Mouse (Mus musculus): ENCODE measurements around the gene Kremen2. TPM values are rescaled to one million over a fixed set of nuclear protein-coding genes. Genes with fewer than 3 reads are reported as not detected.

The Kremen2 gene
- 0.05 TPM for polyA plus RNA-seq (2012; fragmentation: generic; extraction: Trizol)
- long read RNA-seq, experiment 1: 0 reads
- long read RNA-seq, experiment 2: 0 reads

DNA sequence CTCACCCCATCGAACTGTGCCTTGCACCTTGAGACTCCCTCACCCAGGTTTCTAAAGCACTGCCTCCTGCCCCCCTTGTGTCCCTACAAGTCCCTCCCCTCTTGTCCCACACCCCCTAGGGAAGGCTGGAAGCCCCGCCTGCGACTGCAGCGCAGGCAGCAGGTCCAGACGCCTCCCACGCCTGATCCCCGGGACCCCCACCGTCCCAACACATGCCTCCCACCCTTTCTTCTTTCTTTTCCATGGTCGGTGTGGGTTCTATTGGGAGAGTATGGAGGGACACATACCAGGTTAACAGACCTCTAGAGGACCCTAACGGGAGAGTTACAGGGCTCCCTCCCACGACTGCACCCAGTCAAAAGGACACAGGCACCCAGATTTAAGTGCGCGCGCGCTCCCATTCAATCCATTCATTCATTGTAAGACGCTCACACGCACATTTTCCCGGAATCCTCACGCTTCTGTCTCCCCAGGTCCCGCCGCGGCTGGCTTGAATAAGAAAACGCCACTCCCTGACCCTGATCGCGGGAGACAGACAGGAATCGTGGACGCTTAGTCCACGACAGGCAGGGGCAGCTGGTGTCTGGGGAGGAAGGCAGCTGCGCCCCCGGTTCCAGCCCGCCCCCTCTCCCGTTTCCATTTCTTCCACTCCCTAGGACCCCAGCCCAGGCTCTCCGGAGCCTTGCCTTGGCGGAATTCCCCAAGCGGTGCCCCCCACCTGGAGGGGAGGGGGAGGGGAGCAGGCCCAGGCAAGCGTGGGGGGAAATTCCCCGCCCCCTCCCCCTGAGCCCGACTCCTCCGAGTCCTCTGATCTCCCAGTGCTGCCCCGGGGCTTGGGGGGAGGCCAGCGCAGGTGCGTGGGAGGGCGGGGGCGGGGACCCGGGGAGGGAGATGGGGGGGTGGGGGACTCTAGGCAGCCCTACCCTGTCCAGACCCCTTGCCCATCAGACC is at the start of gene Kremen2:
Gene Kremen2 (minus strand): TSS at position 533 of the 951 bp plus-strand sequence.
- Histone ChIP-seq H3K79me3 (ENCODE audit: low read depth) (no peaks in the 10 kb centered on the region), H3ac (ENCODE audit: control insufficient read depth, insufficient read length, low read depth) (no peak within 1 kb of the TSS), H3K36me3 (ENCODE audit: control insufficient read depth, insufficient read depth) (no peaks in the 10 kb centered on the region), H3K4me3 (ENCODE audit: insufficient read depth, poor library complexity, severe bottlenecking) (no peak within 1 kb of the TSS), H3K27me3 (ENCODE audit: control insufficient read depth, insufficient read depth, insufficient read length) (peaks cover 36% of the 10 kb centered on the region), H3K79me2 (ENCODE audit: control insufficient read depth, insufficient read depth) (no peaks in the 10 kb centered on the region)
- no peak for TF ChIP-seq MYOG (IDR thresholded peaks at IDR 0.05; ENCODE audit: control insufficient read depth, extremely low read depth, insufficient read length)

GRCm38 (mm10) chr17:23795323-23795722 is 49.7 kb upstream of the Kremen2 start:
- no peak overlapping the region for H3K4me3 ChIP-seq (ENCODE audit: insufficient read depth, poor library complexity, severe bottlenecking)
- no peaks in the 10 kb centered on the region for H3K79me3 ChIP-seq (ENCODE audit: low read depth)
- H3K27me3 ChIP-seq (ENCODE audit: control insufficient read depth, insufficient read depth, insufficient read length): no peaks in the 10 kb centered on the region
- H3ac ChIP-seq (ENCODE audit: control insufficient read depth, insufficient read length, low read depth): no peak overlapping the region
- no peaks in the 10 kb centered on the region for H3K79me2 ChIP-seq (ENCODE audit: control insufficient read depth, insufficient read depth)
- TF ChIP-seq CEBPB (IDR thresholded peaks at IDR 0.05; ENCODE audit: low read depth) (no peak), FOSL1 (IDR thresholded peaks at IDR 0.05; ENCODE audit: insufficient read depth, low read length, poor library complexity, severe bottlenecking) (no peak), MYOG (IDR thresholded peaks at IDR 0.05; ENCODE audit: control insufficient read depth, extremely low read depth, insufficient read length) (no peak), CTCF (IDR thresholded peaks at IDR 0.05; ENCODE audit: control insufficient read depth, insufficient read depth, insufficient read length) (no peak)
- no peaks in the 10 kb centered on the region for H3K36me3 ChIP-seq (ENCODE audit: control insufficient read depth, insufficient read depth)

GRCm38 (mm10) chr17:23791079-23791357 is 45.4 kb upstream of the Kremen2 start:
- TF ChIP-seq CTCF (IDR thresholded peaks at IDR 0.05; ENCODE audit: control insufficient read depth, insufficient read depth, insufficient read length) (no peak), CEBPB (IDR thresholded peaks at IDR 0.05; ENCODE audit: low read depth) (no peak), USF1 (IDR thresholded peaks at IDR 0.05; ENCODE audit: low read depth) (no peak)
- Histone ChIP-seq H3K36me3 (ENCODE audit: control insufficient read depth, insufficient read depth) (no peaks in the 10 kb centered on the region), H3K27me3 (ENCODE audit: control insufficient read depth, insufficient read depth, insufficient read length) (no peaks in the 10 kb centered on the region), H3K4me3 (ENCODE audit: insufficient read depth, poor library complexity, severe bottlenecking) (no peak overlapping the region), H3K79me3 (ENCODE audit: low read depth) (no peaks in the 10 kb centered on the region), H3ac (ENCODE audit: control insufficient read depth, insufficient read length, low read depth) (no peak overlapping the region), H3K79me2 (ENCODE audit: control insufficient read depth, insufficient read depth) (no peaks in the 10 kb centered on the region)

DNA sequence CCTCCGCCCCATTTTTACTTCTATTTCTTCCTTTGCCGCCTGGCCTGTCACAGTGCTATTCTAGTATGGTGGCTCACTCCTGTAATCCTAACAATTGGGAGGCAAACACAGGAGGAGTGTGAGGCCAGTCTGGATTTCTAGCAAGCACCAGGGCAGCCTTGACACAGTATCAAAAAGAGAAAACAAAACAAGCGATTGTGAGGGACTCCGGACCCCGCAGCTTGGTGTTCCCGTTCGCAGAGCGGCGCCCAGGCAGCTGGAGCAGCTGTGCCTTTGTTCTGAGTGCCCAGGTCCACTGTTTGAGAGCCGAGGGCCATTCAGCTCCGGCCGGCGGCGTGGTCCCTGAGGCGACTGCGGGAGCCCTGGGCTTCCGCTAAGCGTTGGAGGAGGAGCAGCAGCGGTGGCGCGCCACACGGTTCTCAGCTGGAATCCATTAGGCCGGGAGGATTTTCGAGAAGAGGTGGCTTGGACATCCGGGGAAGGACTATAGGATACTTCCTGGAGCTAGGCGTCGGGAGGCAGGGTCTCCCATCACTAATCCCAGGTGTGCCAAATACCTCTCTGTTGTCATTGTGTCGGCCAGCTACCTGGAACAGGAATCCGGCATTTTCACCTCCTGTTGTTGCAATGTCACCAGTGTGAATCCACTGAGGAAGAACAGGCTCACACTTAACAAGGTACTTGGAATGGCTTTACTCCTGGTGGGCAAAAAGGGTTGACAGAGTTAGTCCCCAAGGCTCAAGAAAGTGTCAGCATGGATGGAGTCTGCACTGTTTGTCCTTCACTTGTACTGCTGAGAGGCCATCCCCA is 44.8 kb upstream of the Kremen2 start, which contains the start of gene Srrm2:
Gene Srrm2 (plus strand): TSS at position 264 of the 810 bp plus-strand sequence.
- no peak for TF ChIP-seq CTCF (IDR thresholded peaks at IDR 0.05; ENCODE audit: control insufficient read depth, insufficient read depth, insufficient read length)
- TF ChIP-seq CEBPB (IDR thresholded peaks at IDR 0.05; ENCODE audit: low read depth): no peak
- no peak for TF ChIP-seq MYOG (IDR thresholded peaks at IDR 0.05; ENCODE audit: control insufficient read depth, extremely low read depth, insufficient read length)
- no peak for TF ChIP-seq USF1 (IDR thresholded peaks at IDR 0.05; ENCODE audit: low read depth)
- no peaks in the 10 kb centered on the region for H3K79me3 ChIP-seq (ENCODE audit: low read depth)
- no peaks in the 10 kb centered on the region for H3K79me2 ChIP-seq (ENCODE audit: control insufficient read depth, insufficient read depth)
- no peaks in the 10 kb centered on the region for H3K36me3 ChIP-seq (ENCODE audit: control insufficient read depth, insufficient read depth)
- H3K4me3 ChIP-seq (ENCODE audit: insufficient read depth, poor library complexity, severe bottlenecking): no peak within 1 kb of the TSS
- H3K27me3 ChIP-seq (ENCODE audit: control insufficient read depth, insufficient read depth, insufficient read length): no peaks in the 10 kb centered on the region
- no peak within 1 kb of the TSS for H3ac ChIP-seq (ENCODE audit: control insufficient read depth, insufficient read length, low read depth)

GRCm38 (mm10) chr17:23789749-23790268 is 44.2 kb upstream of the Kremen2 start:
- no peaks in the 10 kb centered on the region for H3K27me3 ChIP-seq (ENCODE audit: control insufficient read depth, insufficient read depth, insufficient read length)
- H3K79me3 ChIP-seq (ENCODE audit: low read depth): no peaks in the 10 kb centered on the region
- no peaks in the 10 kb centered on the region for H3K79me2 ChIP-seq (ENCODE audit: control insufficient read depth, insufficient read depth)
- no peak overlapping the region for H3K4me3 ChIP-seq (ENCODE audit: insufficient read depth, poor library complexity, severe bottlenecking)
- TF ChIP-seq USF1 (IDR thresholded peaks at IDR 0.05; ENCODE audit: low read depth) (no peak), CEBPB (IDR thresholded peaks at IDR 0.05; ENCODE audit: low read depth) (no peak), FOSL1 (IDR thresholded peaks at IDR 0.05; ENCODE audit: insufficient read depth, low read length, poor library complexity, severe bottlenecking) (no peak), MYOG (IDR thresholded peaks at IDR 0.05; ENCODE audit: control insufficient read depth, extremely low read depth, insufficient read length) (no peak), CTCF (IDR thresholded peaks at IDR 0.05; ENCODE audit: control insufficient read depth, insufficient read depth, insufficient read length) (no peak), MYOD1 (IDR thresholded peaks at IDR 0.05; ENCODE audit: control insufficient read depth, insufficient read length, low read depth) (no peak), MAX (IDR thresholded peaks at IDR 0.05) (no peak)
- no peak overlapping the region for H3ac ChIP-seq (ENCODE audit: control insufficient read depth, insufficient read length, low read depth)
- H3K36me3 ChIP-seq (ENCODE audit: control insufficient read depth, insufficient read depth): no peaks in the 10 kb centered on the region

Data from C2C12 (cell line).